11 mouse cellular contexts compared by ENCODE assay signal in genomic region chr10:93647655-93648561, GRCm38 (mm10). TPM values are rescaled to one million over a fixed set of nuclear protein-coding genes. Genes with fewer than 3 reads are reported as not detected.
DNase-seq lines count a peak whose midpoint lies in the region; ATAC-seq and TF ChIP-seq lines count a peak whose summit lies in the region.
"Had no signal": no experiment of that assay in that cellular context is flagged by ENCODE, and none has a peak within 500 bp of the region (broad histone marks: within the 10 kb centered on the region; RNA-seq: fewer than 3 reads in every experiment).

No protein-coding gene starts in this region.

- H3K79me3 ChIP-seq in C2C12 (ENCODE audit: low read depth) = no peaks in the 10 kb centered on the region

- intact Hi-C loops in heart, adult 2 months (cut with DNase I) = no loop called here

- no peak for ATAC-seq in frontal cortex, adult (ENCODE audit: low TSS enrichment)
- ATAC-seq: forebrain, embryonic 14.5 days had no signal

- peak overlapping the region; percentile 16 for H3K4me3 ChIP-seq in cerebellum, adult 2 months (replicated peaks; ENCODE audit: insufficient read depth, low read depth, low read length)
- no peak overlapping the region for H3K4me3 ChIP-seq in C2C12 (ENCODE audit: insufficient read depth, poor library complexity, severe bottlenecking)
- H3K4me3 ChIP-seq in heart, adult 2 months = no peak overlapping the region

- no peak for TF ChIP-seq POLR2A in cerebellum, adult 2 months (IDR thresholded peaks at IDR 0.05; ENCODE audit: borderline replicate concordance, insufficient read depth, low read length)
- TF ChIP-seq POLR2A in heart, adult 2 months (IDR thresholded peaks at IDR 0.05; ENCODE audit: insufficient read depth, low read depth, low read length) = no peak

- no peaks in the 10 kb centered on the region for H3K36me3 ChIP-seq in C2C12 (ENCODE audit: control insufficient read depth, insufficient read depth)
- H3K36me3 ChIP-seq in heart, adult 2 months (ENCODE audit: control insufficient read depth, insufficient read depth, low read length) = no peaks in the 10 kb centered on the region

- H3ac ChIP-seq in C2C12 (ENCODE audit: control insufficient read depth, insufficient read length, low read depth) = peak overlapping the region; percentile 11

- H3K4me1 ChIP-seq in cerebellum, adult 2 months (ENCODE audit: control insufficient read depth, insufficient read depth, low read length) = peaks cover 27% of the 10 kb centered on the region
- H3K4me1 ChIP-seq in heart, adult 2 months (ENCODE audit: control insufficient read depth, insufficient read depth, low read length) = peaks cover 3% of the 10 kb centered on the region

- WGBS in cerebellum, adult 2 months = 75% methylated on average over 10 of the region's 10 CpGs
- WGBS in heart, adult 2 months = 40% methylated on average over 10 of the region's 10 CpGs

- no peaks in the 10 kb centered on the region for H3K79me2 ChIP-seq in C2C12 (ENCODE audit: control insufficient read depth, insufficient read depth)
- H3K79me2 ChIP-seq in heart, adult 2 months (replicated peaks; ENCODE audit: control insufficient read depth, insufficient read depth, low read length) = no peaks in the 10 kb centered on the region

- peak in 1 of 2 experiments; percentile 31 for DNase-seq in cerebellum, adult 2 months
- DNase-seq in cerebellum, adult 11-12 months = no peak
- DNase-seq in heart, adult 2 months = peak; percentile 43 to 63
- peak; percentile 66 for DNase-seq in heart, postnatal 4 days
- no peak for DNase-seq in kidney, postnatal 25 days
- no peak for DNase-seq in thymus, postnatal 14 days
- DNase-seq: embryo, embryonic 11 days; lung, postnatal 14 days had no signal

- no peak overlapping the region for H3K27ac ChIP-seq in cerebellum, adult 2 months (ENCODE audit: insufficient read depth, low read length)
- peak overlapping the region; percentile 20; the same call in 1 of the 2 replicates for H3K27ac ChIP-seq in heart, adult 2 months

- no peak for TF ChIP-seq CTCF in cerebellum, adult 2 months (IDR thresholded peaks at IDR 0.05; ENCODE audit: borderline replicate concordance, insufficient read depth, low read depth, low read length)
- TF ChIP-seq CTCF in C2C12 (IDR thresholded peaks at IDR 0.05; ENCODE audit: control insufficient read depth, insufficient read depth, insufficient read length) = no peak
- no peak for TF ChIP-seq CTCF in heart, adult 2 months (IDR thresholded peaks at IDR 0.05)

- H3K9ac ChIP-seq in heart, adult 2 months (ENCODE audit: low read depth, low read length) = no peak overlapping the region

- no peaks in the 10 kb centered on the region for H3K27me3 ChIP-seq in cerebellum, adult 2 months (ENCODE audit: control insufficient read depth, insufficient read depth, low read length)
- no peaks in the 10 kb centered on the region for H3K27me3 ChIP-seq in C2C12 (ENCODE audit: control insufficient read depth, insufficient read depth, insufficient read length)
- no peaks in the 10 kb centered on the region for H3K27me3 ChIP-seq in heart, adult 2 months (ENCODE audit: control insufficient read depth, insufficient read depth, low read length)

- 0 out of 2 replicates have a peak, but pooled peaks have one; percentile 60 for TF ChIP-seq EP300 in heart, adult 2 months (IDR thresholded peaks at IDR 0.05; ENCODE audit: insufficient read depth, low read depth, low read length)

TF ChIP-seq in C2C12, 6 proteins besides CTCF, POLR2A, EP300 and RAD21:
- TF ChIP-seq MYOD1 (IDR thresholded peaks at IDR 0.05; ENCODE audit: control insufficient read depth, insufficient read length, low read depth) (peak; percentile 46), FOSL1 (IDR thresholded peaks at IDR 0.05; ENCODE audit: insufficient read depth, low read length, poor library complexity, severe bottlenecking) (no peak)

RNA-seq across cellular contexts. Expression of gene Ntn4, which starts 7.4 kb away (rescaled TPM):
- polyA plus RNA-seq in cerebellum, adult 2 months (2012; rRNA removed) = 14.6 and 17.3 TPM in 2 replicates
- polyA plus RNA-seq in C2C12 (2012; fragmentation: generic; extraction: Trizol) = 0.48 TPM
- total RNA-seq in heart, adult 2 months (2021) = 10 to 100 TPM; 14.0 to 14.9 TPM
- polyA plus RNA-seq in heart, adult 2 months (2012; rRNA removed) = 7.4 and 11.5 TPM in 2 replicates
- 10 to 100 TPM; 41.3 to 43.2 TPM for total RNA-seq in heart, postnatal 4 days (2021)

RNA-seq across cellular contexts. Expression of gene Snrpf, which starts 58.4 kb away (rescaled TPM):
- polyA plus RNA-seq in cerebellum, adult 2 months (2012; rRNA removed) = 49.0 and 52.2 TPM in 2 replicates
- polyA plus RNA-seq in C2C12 (2012; fragmentation: generic; extraction: Trizol) = 258 TPM
- 10 to 100 TPM in 1 of 2 experiments, 1 to 10 TPM in 1; 9.6 to 11.3 TPM for total RNA-seq in heart, adult 2 months (2021)
- 17.7 and 20.5 TPM in 2 replicates for polyA plus RNA-seq in heart, adult 2 months (2012; rRNA removed)
- total RNA-seq in heart, postnatal 4 days (2021) = 10 to 100 TPM; 20.3 to 21.3 TPM

Comparison
In these comparisons a context has a peak if more than half of its experiments do, and no peak if none do; other contexts are left out.
1. DNase-seq: peak in heart, adult 2 months (2 of 2) and heart, postnatal 4 days (single experiment); none in cerebellum, adult 11-12 months (single experiment), kidney, postnatal 25 days (0 of 2) and thymus, postnatal 14 days (single experiment).